Mouse (Mus musculus): ENCODE results near the gene Zfp949.

DNA sequence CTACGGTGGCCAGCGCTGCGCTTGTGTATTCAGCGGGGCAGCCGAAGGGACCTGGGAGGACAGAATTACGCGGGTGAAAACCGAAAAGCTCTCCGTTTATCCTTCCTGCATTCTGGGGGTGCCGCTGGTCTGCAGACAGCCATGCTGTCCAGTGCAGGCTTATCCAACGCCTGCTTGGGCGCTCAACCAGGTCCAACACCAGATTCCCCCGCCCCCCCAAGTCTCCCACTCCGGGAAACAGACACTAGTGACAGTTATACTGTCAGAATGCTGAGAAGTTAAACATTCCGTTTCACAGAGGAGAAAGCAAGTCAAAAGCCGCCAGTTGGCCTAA is 24.5 kb upstream of the Zfp949 start:
- TF ChIP-seq CTCF (IDR thresholded peaks at IDR 0.05; ENCODE audit: low read depth), result no peak
- TF ChIP-seq EP300 (IDR thresholded peaks at IDR 0.05; ENCODE audit: low read depth), result no peak

All from liver, postnatal 0 days (tissue).